Mouse (Mus musculus) MEL (cell line): ENCODE results near the gene Il34.

Source experiments
- CHD1 ChIP-seq: IDR thresholded peaks from 2 replicates; pipeline ENCODE4 v1.6.1; 2012; ENCODE audit warnings: low read depth, mild to moderate bottlenecking, inconsistent platforms, low read length, improper control_type of control experiment
- CTCF ChIP-seq, 3 experiments: IDR thresholded peaks in 2 of 3; conservative IDR thresholded peaks in 1 of 3; 2 replicates each; pipeline ENCODE4 v1.5.1; 2011 to 2012; ENCODE audit warnings: low read length in 3 of 3, low read depth in 2 of 3, mild to moderate bottlenecking in 2 of 3, improper control_type of control experiment in 1 of 3, inconsistent platforms in 1 of 3, mixed read lengths in 1 of 3, moderate library complexity in 1 of 3; ENCODE audit not compliant: control insufficient read depth in 1 of 3, insufficient read depth in 1 of 3, poor library complexity in 1 of 3, severe bottlenecking in 1 of 3
- EP300 ChIP-seq, 2 experiments: IDR thresholded peaks; 2 replicates each; pipeline ENCODE4 v1.6.1; 2011; ENCODE audit warnings: improper control_type of control experiment in 2 of 2, low read length in 2 of 2, low read depth in 1 of 2, mild to moderate bottlenecking in 1 of 2
- HCFC1 ChIP-seq: IDR thresholded peaks from 2 replicates; pipeline ENCODE4 v1.6.1; 2012; ENCODE audit warnings: low read depth, mild to moderate bottlenecking, inconsistent platforms, low read length, improper control_type of control experiment, moderate library complexity
- JUND ChIP-seq: IDR thresholded peaks from 2 replicates; pipeline ENCODE4 v1.6.1; 2011; ENCODE audit warnings: low read depth, mild to moderate bottlenecking, improper control_type of control experiment, low read length
- MAFK ChIP-seq: IDR thresholded peaks from 2 replicates; pipeline ENCODE4 v1.6.1; 2011; ENCODE audit warnings: low read depth, mild to moderate bottlenecking, low read length, improper control_type of control experiment, borderline replicate concordance
- NELFE ChIP-seq: IDR thresholded peaks from 2 replicates; pipeline ENCODE4 v1.6.1; 2011; ENCODE audit warnings: low read depth, low read length, improper control_type of control experiment
- POLR2A ChIP-seq, 2 experiments: IDR thresholded peaks; 2 replicates each; pipeline ENCODE4 v1.6.1; 2011 to 2012; ENCODE audit warnings: low read length in 2 of 2, mild to moderate bottlenecking in 2 of 2, control low read depth in 1 of 2, improper control_type of control experiment in 1 of 2, low read depth in 1 of 2, moderate library complexity in 1 of 2; ENCODE audit not compliant: control insufficient read depth in 1 of 2, insufficient read depth in 1 of 2, poor library complexity in 1 of 2
- POLR2AphosphoS5 ChIP-seq: IDR thresholded peaks from 2 replicates; pipeline ENCODE4 v1.6.1; 2012; ENCODE audit warnings: low read depth, borderline replicate concordance, mild to moderate bottlenecking, inconsistent platforms, low read length, moderate library complexity, mixed read lengths
- TAL1 ChIP-seq: IDR thresholded peaks from 2 replicates; pipeline ENCODE4 v1.6.1; 2012; ENCODE audit warnings: mild to moderate bottlenecking, inconsistent platforms, low read length, moderate library complexity, mixed read lengths
- UBTF ChIP-seq: IDR thresholded peaks from 2 replicates; pipeline ENCODE4 v1.6.1; 2012; ENCODE audit warnings: low read depth, mild to moderate bottlenecking, inconsistent platforms, low read length, improper control_type of control experiment, moderate library complexity, borderline replicate concordance; ENCODE audit not compliant: insufficient read depth
- ZKSCAN1 ChIP-seq: IDR thresholded peaks from 2 replicates; pipeline ENCODE4 v1.6.1; 2012; ENCODE audit warnings: low read depth, mild to moderate bottlenecking, inconsistent platforms, low read length, improper control_type of control experiment, moderate library complexity

DNA sequence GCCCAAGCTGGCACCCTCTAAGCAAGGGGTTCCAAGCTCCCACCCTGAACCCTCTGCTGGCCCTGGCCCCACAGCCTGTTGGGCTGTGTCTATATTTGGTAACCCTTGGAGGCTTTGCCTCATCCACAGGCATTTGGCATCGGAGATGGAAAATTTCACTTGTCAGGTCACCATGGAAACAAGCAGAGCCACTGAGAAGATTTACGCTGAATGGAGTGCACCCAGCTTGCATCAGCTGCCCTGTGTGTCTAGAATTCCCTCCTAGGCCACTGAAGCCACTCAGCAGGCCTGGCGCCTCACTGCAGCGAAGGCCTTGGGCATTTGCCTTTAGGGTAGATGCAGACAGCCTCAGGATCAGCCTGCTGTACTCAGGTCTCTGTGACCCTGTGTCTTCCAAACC, 89.6 kb downstream of the Il34 start:
- TF ChIP-seq HCFC1 (no peak), POLR2A (IDR thresholded peaks at IDR 0.05; ENCODE audit: control insufficient read depth in 1 of 2, insufficient read depth in 1 of 2, low read depth in 1 of 2, low read length in 2 of 2, poor library complexity in 1 of 2) (no peak), CTCF (IDR thresholded peaks at IDR 0.05 in 2 of 3, conservative IDR thresholded peaks at IDR 0.05 in 1 of 3; ENCODE audit: control insufficient read depth in 1 of 3, insufficient read depth in 1 of 3, low read depth in 2 of 3, low read length in 3 of 3, poor library complexity in 1 of 3, severe bottlenecking in 1 of 3) (no peak), MAFK (no peak), JUND (no peak), TAL1 (no peak), NELFE (no peak), POLR2AphosphoS5 (no peak), CHD1 (no peak), ZKSCAN1 (no peak), UBTF (no peak), EP300 (IDR thresholded peaks at IDR 0.05; ENCODE audit: low read depth in 1 of 2, low read length in 2 of 2) (no peak)
